Mouse (Mus musculus) layer of hippocampus, postnatal 25 days (tissue): ENCODE results near the gene Kcnj4. TPM values are rescaled to one million over a fixed set of nuclear protein-coding genes. Genes with fewer than 3 reads are reported as not detected.

Experiments
- DNase-seq, 2 experiments: peaks; one replicate each; pipeline ENCODE4 v3.0.0; 2022; ENCODE audit warnings: mixed read lengths in 2 of 2, low spot score in 1 of 2; ENCODE audit errors: extremely low spot score in 1 of 2
- total RNA-seq, 2 experiments: library from RNA; stranded (reverse); gene quantifications; 2 replicates each; pipeline ENCODE4 v1.2.3; 2021

Gene Kcnj4
- total RNA-seq: 10 to 100 TPM; 85.0 to 86.9 TPM

DNA sequence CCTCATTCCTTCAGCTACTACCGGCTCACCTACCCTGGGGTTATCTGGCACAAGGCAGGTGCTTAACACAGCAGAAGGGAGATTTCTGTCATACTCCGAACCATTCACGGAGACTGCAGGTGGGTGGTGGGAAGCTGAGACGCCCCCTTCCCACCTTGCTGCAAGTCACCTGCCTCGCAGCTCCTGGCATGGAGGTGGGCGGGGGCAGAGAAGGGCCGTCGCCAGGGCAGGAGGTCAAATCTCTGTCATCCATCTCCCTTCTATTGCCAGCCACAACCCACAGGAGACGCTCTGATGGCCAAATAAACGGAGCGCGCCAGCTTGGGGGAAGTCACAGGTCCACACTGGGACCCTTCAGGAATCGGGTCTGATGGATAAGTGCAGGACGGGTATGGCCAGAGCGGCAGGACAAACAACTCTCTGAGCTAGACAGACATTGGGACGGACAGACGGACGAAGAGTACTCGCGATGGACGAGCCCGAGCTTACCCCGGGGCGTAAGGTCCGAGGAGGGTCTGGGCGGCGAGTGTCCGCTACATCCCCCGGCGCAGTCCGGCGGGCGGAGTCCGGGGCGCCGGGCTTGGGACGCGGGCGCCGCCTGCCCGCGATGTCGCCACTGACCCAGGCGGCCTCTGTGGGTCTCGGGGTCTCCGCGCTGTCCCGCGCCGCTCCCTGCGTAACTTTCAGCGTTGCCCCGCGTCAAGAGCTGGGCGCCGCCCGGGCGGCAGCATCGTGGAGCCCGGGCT, at the start of gene Kcnj4:
Kcnj4 (minus strand) TSS at position 535 of the 746 bp plus-strand sequence.
- no peak for DNase-seq

DNA sequence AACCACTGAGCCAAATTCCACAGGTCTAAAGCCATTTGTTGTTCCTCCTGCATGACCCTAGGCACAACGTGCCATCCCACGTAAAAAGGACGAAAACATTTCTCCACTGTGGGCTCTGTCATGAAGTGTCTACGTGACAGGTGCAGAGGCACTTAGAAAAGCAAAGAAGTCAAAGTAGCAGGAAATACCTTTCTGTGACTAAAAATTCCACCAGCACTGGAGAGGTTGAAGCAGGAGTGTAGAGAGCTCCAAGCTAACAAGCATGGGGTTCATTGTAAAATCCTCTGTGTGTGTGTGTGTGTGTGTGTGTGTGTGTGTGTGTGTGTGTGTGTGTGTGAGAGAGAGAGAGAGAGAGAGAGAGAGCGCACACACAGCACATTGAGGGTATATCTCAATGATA, 47.5 kb upstream of the Kcnj4 start:
- DNase-seq: no peak

DNA sequence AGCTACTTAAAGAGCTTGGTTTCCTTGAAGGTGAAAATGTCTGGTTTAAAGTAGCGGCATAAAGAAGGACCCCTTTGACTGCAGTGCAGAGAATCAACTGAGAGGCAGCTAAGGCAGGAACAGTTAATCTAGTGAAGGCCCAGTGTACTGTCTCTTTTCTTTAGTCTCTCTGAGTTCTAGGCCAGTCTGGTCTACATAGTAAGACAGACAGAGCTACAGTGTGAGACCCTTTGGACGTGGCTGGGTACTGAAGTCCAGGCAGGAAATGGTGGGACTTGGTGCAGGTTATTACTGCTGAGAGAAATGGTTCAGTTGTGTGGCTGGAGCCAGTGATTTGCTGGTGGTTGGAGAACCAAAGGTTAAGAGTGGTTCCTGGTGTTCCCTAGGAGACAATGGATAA, 43.2 kb upstream of the Kcnj4 start:
- DNase-seq: no peak

DNA sequence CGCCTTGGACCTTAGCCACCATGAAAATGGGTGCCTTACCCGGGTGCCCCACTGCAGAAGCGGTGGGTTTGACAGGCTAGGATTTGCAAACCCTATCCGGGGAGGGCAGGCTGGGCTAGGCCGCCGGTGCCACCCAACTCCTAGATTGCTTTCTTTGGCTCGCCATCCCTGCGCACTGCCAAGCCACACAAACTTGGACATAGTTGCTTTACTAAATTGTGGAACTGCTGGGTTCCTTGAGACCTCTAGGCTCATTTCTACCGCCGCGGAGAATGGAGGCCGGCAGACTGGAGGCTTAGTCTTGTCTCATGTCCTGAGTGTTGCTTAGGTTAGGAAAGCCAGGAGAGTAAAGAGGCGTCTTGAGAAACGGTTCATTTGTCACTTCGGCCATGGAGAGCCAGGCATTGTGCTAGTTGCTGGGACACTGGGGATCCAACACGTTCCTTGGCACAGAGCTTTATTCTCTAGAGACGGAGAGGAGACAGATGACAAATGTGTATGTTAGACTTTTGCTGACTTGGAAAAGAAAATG, 42.3 kb upstream of the Kcnj4 start:
- no peak for DNase-seq

DNA sequence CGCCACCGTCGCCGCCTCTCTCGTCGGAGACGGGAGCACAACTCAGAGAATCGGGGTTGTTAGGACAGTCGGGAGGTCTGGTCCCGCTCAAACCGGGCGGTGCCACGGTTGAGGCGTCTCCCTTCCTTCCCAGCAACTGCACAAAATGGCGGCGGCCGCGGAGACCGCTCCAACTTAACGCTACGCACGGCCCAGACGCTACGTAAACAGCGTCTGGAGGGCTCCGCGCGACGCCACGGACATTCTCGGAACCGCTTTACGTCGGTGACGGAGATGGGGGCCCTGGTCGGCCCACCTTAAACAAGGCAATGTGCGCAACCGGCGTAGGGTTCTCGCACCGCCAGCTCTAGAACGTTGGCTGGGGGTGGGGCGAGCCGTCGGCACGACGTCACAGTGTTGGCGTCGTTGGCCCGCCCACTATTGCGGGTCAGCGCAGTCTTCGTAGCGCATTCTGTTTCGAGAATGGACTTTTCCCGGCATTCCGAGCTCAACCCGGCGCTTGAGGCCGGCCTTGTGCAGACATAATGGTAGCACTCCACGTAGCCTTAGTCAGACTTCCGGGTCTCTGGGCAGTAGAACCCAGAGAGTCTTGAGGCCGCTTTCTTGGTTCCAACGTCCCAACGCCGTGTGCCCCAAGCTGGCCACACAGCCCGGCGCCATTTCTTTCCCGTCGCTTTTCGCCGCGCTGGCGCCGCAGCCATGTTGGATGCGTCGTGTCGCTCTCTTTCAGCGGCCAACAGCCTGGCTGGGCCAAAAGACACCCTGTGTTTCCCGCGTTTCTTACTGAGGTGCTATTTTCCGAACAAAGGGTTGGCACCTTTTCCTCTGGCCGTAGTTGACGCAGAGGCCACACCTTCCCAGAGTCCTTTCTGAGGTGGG, 41.6 kb upstream of the Kcnj4 start, which contains the start of gene Ddx17:
Ddx17 (minus strand) TSS at position 332 of the 879 bp plus-strand sequence.
- DNase-seq: peak; percentile 100

DNA sequence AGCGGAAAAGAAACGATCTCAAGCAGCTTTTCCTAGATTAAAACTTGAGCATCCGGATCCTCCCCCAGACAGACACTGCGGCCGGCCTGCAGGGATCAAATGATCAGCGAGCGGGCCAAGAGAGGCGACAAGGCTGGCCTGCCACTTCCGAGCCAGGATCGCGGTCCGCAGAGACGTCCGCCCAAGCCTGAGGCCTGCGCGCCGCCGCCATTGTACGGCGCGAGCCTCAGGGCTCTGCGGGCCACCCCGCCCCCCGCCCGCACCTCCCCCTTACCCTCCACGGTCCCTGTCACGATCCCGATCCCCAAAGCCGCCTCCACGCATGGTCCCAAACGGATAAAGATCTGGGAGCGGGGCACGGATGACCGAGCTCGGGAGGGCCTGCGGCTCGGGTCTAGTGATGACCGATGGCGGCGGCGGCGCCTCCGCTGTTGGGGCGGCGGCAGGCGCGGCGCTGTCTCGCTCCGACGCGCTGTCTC, 40.9 kb upstream of the Kcnj4 start:
- DNase-seq: peak in 1 of 2 experiments; percentile 31

DNA sequence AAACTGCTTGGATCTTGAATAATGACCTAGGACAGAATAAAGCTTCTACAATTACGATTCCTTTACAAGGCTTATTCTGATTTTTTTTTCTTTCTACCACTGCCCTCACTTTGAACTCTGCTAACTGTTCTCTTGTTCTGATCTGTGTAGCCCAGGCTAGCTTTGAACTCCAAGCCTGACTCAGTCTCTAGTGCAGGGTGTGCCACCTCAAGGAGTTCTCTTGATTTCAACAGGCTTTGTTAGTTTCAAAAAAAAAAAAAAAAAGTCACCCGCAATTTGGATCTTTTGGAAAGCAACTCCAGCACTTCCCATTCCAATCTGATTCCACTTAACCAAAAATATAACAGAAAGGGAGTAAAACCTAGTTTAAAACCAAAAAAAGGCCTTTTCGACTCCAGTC, 40.5 kb upstream of the Kcnj4 start:
- no peak for DNase-seq

DNA sequence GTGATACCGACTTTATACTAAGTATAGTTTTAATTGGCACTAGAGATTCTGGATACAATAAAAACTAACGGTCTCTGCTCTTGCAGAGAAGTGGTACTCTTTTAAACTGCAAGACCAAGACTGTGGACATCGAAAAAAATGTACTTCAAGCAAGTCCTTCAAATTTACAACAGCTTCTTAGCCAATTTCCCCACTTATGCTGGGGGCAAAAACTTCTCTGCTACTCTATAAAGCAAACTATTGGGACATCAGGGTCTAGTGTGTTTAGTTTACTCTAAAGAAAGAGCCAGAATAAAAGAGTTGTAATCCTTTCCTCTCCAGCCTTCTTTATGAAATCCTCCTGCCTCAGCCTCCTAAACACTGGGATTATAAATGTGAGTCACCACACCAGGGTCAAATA, 38.9 kb upstream of the Kcnj4 start:
- no peak for DNase-seq

DNA sequence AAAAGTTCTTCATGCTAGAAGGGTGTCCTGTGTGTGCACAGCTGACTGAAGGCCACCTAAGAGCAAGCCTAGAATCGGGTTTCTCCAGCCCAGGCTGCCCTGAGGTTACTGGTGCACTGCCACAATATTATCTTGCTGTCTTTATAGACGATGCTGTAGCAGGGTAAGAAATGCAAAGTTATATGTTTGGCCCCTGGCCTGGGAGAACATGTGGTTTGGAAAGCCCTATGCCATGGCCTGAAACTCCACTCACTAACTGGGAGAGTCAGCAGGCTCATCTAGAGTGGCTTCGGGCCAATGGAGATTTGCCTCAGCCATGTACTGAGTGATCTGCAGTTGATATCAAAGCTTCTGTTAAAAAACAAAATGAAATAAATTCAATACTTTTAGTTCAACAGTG, 28.8 kb upstream of the Kcnj4 start:
- no peak for DNase-seq

DNA sequence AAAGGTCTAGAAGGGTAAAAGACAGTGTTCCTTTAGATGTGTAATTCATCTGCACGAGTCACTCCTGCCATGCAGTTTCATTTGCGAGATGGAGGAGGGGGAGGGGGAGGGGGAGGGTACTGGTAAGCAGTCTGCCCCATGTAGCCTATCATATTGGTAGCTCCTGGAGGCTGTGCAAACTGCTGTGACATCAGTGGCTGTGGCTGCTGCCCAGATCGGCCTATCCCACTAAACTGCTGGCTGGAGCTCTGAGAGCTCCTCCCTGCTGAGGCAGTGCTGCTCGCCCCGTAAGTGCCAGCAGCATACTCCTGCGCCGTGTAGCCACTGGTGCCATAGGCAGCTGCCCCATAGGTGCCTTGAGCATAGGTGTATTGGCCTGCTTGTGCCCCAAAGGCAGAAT, 24.9 kb upstream of the Kcnj4 start:
- no peak for DNase-seq

DNA sequence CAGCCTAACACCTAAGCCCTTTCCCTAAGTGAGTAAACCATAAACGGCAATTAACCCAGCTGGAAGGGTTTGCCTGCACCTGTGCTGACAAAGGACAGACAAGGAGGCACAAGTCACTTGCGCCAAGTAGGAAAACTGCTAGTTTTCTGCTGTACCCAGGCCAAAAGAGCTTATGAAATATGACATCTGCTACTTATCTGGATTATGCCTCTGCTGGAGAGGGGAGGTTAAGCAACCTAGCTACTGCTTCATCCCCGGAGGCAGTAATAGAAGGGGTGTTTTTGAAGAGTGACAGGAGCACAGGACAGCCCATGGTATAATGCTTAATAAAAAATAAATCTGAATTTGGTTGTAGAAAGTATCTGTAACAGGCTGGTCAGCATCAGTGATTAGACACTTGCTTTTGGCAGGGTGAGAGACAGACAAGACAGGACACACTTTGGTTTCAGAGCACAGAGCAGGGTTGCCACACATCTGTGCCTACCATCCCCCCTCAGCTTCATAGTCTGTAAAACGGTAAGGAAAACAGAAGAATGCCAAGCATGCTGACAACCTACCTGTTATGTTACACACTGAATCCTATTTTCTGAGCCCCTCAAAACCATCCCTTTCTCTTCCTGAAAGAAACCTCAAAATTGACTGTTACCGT, 23.1 kb upstream of the Kcnj4 start:
- peak in 1 of 2 experiments; percentile 1 for DNase-seq

DNA sequence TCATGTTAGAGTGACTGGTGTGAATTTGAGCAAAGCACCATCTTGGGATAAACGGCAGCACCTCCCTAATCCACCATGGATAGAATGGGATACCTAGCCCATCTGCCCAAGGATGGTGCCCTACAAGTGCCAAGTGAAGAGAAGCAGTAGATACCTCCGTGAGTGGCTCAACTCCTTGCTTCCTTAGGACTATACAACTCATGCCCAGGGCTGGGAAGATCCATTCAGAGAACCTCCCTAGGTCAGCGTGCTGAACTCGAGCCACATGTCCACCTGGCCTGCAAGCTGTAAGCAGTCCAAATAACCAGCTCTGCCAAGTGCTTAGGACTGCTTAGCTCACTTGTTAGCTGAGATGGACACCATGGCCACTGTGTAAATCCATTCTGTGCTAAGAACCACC, 22.2 kb upstream of the Kcnj4 start:
- no peak for DNase-seq

DNA sequence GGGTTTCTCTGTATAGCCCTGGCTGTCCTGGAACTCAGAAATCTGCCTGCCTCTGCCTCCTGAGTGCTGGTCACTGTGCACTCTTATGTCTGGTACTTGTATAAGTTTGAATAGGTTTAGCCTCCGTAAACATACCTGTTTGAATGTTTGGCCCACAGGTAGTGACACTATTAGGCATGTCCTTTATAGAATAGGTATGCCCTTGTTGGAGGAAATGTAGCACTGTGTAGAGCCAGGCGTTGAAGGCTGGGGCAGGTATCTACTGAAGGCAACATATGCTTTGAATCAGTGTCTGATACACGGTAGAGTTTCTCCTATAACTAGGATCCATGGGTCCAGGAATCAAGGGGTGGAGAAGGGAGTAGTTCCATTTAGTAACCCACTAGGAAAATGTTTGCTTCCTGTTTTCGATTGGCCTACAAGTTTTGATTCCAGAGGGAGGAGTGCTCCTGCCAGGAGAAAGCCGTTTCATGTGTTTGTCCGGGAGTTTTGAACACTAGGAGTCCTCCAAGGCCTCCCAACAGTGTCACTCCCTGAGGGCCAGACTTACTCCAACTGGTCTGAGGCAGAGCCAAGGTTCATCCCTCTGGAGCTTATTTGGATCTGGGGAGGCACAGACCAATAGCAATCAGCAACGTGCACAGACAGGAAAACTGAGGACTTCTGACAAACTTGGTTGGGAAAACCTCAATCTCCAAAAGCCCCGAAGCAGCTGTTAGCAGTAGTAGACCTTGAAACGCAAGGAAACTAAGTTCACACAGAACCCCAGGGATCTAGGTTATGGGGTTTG, 21.1 kb upstream of the Kcnj4 start:
- DNase-seq: no peak

DNA sequence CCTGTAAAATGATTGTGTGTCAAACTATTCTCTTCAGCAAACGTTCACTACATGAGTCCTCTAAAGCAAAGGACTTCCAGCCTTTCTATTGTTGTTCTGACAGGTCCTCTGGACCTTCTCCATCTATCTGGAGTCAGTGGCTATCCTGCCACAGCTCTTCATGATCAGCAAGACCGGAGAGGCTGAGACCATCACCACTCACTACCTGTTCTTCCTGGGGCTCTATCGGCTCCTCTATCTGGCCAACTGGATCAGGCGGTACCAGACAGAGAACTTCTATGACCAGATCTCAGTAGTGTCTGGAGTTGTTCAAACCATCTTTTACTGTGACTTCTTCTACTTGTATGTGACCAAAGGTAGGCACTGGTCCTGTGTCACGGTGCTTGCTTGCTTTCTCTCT, 20.5 kb upstream of the Kcnj4 start:
- DNase-seq: no peak

DNA sequence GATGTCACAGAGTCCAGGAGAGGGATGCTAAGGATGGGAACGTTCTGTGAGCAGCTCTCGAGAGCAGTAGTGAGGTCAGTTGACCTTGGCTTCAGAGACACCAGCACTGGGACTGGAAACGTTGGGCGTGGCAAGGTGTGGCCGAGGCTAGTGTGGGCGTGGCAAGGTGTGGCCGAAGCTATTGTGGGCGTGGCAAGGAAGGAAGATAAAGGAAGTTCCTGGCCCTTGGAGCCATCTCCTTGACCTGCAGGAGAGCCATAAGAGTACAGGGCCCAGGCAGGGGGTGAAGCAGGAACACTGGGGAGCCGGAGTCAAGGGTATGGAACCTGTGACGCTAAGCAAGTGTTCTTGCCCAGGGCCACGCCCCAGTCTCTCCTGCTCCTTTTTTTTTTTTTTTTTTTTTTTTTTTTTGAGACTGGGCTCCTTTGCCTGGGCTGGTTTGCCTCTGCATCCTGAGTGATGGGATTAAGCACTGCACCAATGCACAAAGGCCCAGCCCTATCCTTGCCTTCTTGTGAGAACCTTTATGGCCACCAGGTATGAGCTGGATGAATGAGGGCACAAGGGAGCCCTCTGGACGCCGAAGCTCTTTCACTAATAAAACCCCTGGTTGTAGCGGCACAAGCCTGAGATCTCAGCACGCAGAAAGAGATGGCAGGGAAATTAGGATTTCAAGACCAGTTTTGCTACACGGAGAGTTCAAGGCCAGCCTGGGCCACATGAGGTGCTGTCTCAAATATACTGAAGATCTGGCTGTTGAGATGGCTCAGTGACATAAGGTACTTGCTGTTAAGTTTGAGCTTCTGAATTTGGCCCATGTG, 14.6 kb upstream of the Kcnj4 start:
- no peak for DNase-seq

DNA sequence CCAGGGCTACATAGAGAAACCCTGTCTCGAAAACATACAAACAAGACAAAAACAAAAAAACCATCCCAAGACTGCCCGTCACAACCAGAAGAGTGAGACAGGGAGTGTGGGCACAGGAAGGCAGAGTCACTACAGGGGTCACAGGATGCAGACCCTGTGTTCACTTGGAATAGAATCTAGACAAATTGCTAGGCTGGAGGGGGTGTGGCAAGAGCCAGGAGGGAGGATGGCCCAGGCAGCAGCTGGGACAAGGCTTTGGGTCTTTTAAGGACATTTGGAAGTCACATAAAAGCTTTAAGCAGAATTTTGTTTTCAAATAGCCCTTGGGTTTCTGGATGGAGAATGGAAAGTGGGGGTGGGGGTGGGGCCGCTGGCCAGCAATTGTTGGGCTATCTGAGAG, 13.5 kb upstream of the Kcnj4 start:
- no peak for DNase-seq

DNA sequence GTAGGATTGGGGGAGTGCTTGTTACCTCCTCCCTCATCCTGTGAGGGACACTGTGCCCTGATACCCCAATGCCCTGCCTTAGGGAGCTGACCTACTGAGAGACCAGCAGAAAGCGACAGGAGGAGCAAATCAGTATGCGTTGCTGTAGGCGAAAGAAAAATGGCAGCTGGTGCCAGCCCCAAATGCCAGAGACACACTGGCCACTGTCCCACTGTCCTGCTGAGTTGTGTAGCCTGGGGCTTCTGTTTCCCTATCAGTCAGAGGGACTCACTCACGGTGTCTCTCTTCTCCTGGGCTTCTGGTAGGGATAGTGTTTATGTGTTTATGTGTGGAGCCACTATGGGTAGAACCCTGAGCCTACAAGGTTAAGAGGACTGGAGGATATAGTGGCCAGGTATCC, 12.7 kb upstream of the Kcnj4 start:
- DNase-seq: no peak

DNA sequence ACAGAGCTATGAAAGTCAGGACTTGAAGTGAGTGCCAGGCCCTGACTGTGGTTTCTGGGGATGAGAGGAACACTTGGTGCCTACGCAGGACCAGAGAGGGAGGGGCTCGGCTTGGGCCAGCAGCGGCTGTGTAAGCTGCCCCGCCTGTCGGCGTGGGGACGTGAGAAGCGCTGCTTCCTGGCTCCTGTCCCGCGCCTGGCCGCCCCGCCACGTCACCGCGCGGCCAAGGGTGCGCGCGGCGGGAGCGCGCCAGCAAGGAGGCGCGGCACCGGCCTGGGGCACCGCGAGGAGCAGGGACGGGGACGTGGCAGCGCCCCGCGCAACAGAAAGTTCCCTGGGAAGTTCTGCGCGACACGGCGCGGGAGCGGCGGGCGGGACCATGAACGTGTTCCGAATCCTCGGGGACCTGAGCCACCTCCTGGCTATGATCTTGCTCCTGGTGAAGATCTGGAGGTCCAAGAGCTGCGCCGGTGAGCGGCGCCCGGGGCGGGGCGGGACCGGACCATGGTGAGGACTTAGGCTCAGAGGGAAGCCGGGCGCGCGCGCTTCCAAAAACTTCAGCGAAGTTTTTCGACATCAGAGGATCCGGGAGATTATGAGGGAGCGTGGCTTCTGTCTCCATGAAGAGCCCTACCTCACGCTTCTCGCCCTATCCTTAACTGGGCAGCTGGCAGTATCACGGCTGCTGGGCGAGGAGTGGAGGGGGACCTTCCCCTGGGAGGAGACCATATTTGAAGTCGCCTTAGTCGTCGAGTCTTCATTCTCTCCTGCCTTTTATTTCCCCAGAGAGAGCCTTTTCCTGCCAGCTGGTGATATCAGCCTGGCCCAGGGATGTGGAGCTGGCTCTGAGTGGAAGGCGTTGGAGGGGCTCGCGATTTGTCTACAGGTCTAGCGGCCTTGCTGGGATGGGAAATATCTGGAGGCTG, 11.4 kb upstream of the Kcnj4 start, which contains the start of gene Kdelr3:
Kdelr3 (plus strand) TSS at position 241 of the 926 bp plus-strand sequence.
- DNase-seq: no peak
